Mouse (Mus musculus): ENCODE data around the gene Oser1. TPM values are rescaled to one million over a fixed set of nuclear protein-coding genes. Genes with fewer than 3 reads are reported as not detected.
A peak's percentile ranks its signal among the peaks of the same experiment; 100 is the strongest.
"Not testable (repeated sequence)": the region's sequence is repeated elsewhere in the genome, so short reads cannot be mapped to it uniquely, and the experiment has no call there.

Gene Oser1
- polyA plus RNA-seq, 1 experiment from 2014 or later = 79.1 TPM

- H3K36me3 ChIP-seq = peaks cover 13% of the 10 kb centered on the region; the same call in 1 of the 2 replicates
- 0 out of 2 replicates have a peak overlapping the region, but pooled peaks have one; percentile 91 for H3K9ac ChIP-seq (replicated peaks)
Measured at GRCm38 (mm10) chr2:163417830-163418229, 6.7 kb downstream of the Oser1 start.

GRCm38 (mm10) chr2:163417026-163417425, 7.5 kb downstream of the Oser1 start:
- no peak overlapping the region for H3K27ac ChIP-seq (replicated peaks)
- no peaks in the 10 kb centered on the region for H3K27me3 ChIP-seq
- WGBS = 96% methylated on average over 6 of the region's 6 CpGs
- peaks cover 32% of the 10 kb centered on the region for H3K4me1 ChIP-seq
- H3K36me3 ChIP-seq = peaks cover 18% of the 10 kb centered on the region; the same call in 1 of the 2 replicates
- H3K4me2 ChIP-seq (replicated peaks) = no peak overlapping the region
- ATAC-seq (replicated peaks) = no peak
- no peak overlapping the region for H3K4me3 ChIP-seq
- no peaks in the 10 kb centered on the region for H3K9me3 ChIP-seq
- no peak overlapping the region for H3K9ac ChIP-seq (replicated peaks)

More at GRCm38 (mm10) chr2:163417830-163418229, 6.7 kb downstream of the Oser1 start:
- Histone ChIP-seq H3K27me3 (no peaks in the 10 kb centered on the region), H3K4me1 (peaks cover 32% of the 10 kb centered on the region), H3K27ac (replicated peaks) (no peak overlapping the region), H3K4me2 (replicated peaks) (peak overlapping the region; percentile 91; the same call in 1 of the 2 replicates), H3K9me3 (no peaks in the 10 kb centered on the region), H3K4me3 (peak overlapping the region; percentile 96; the same call in 1 of the 2 replicates)
- no peak for ATAC-seq (replicated peaks)

GRCm38 (mm10) chr2:163412846-163413590, 11.5 kb downstream of the Oser1 start:
- Histone ChIP-seq H3K4me3 (no peak overlapping the region), H3K27ac (replicated peaks) (no peak overlapping the region), H3K9ac (replicated peaks) (no peak overlapping the region), H3K4me1 (peaks cover 7% of the 10 kb centered on the region), H3K9me3 (no peaks in the 10 kb centered on the region), H3K27me3 (no peaks in the 10 kb centered on the region), H3K4me2 (replicated peaks) (no peak overlapping the region), H3K36me3 (peaks cover 51% of the 10 kb centered on the region)
- ATAC-seq (replicated peaks) = no peak
- WGBS = 93% methylated on average over 9 of the region's 9 CpGs

DNA sequence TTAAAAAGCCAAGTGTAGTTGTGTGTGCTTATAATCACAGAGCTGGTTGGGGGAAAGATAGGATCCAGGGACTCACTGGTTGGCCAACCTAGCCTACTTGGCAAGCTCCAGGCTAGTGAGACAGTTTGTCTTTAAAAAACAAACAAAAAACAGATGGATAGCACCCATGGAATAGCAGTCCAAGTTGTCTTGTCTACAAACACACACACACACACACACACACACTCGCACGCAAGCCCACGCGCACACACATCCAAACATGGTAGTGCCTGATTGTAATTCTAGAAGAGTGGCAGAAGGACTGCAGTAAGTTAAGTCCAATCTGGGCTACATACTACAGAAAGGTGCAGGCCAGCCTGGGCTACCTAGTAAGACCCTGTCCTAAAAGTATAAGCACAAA, 12.1 kb downstream of the Oser1 start:
- Histone ChIP-seq H3K27ac (replicated peaks) (no peak overlapping the region), H3K4me2 (replicated peaks) (no peak overlapping the region), H3K4me1 (peaks cover under 1% of the 10 kb centered on the region), H3K9me3 (no peaks in the 10 kb centered on the region), H3K27me3 (no peaks in the 10 kb centered on the region), H3K9ac (replicated peaks) (no peak overlapping the region), H3K36me3 (peaks cover 54% of the 10 kb centered on the region), H3K4me3 (no peak overlapping the region)
- WGBS = 84% methylated on average over 4 of the region's 4 CpGs
- ATAC-seq (replicated peaks) = no peak

DNA sequence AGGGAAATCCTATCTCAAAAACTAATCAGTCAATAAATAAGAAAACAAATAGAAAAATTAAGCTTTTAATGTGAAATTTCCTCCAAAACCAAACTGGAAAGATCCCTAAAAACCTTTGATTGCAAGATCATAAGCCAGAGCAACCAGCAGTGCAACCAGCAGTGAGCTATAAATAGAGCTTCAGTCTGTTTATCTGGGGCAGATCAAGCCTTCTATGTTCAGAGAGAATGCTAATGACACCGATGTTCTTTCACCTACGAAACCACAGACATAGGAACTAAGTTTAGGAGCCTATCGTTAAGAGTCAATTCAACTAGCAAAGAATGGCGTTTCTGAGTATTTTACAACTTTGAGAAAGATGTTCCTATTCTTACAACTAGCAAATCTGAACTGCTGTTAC, 12.7 kb downstream of the Oser1 start:
- Histone ChIP-seq H3K27ac (replicated peaks) (no peak overlapping the region), H3K4me3 (no peak overlapping the region), H3K9me3 (no peaks in the 10 kb centered on the region), H3K4me2 (replicated peaks) (no peak overlapping the region), H3K4me1 (no peaks in the 10 kb centered on the region), H3K27me3 (no peaks in the 10 kb centered on the region), H3K9ac (replicated peaks) (no peak overlapping the region), H3K36me3 (peaks cover 59% of the 10 kb centered on the region)
- no peak for ATAC-seq (replicated peaks)
- 89% methylated on average over 4 of the region's 4 CpGs for WGBS

- H3K4me1 ChIP-seq; H3K9me3 ChIP-seq; H3K4me3 ChIP-seq; H3K27ac ChIP-seq (replicated peaks); H3K4me2 ChIP-seq (replicated peaks); H3K9ac ChIP-seq (replicated peaks); ATAC-seq (replicated peaks); H3K27me3 ChIP-seq: not testable (repeated sequence)
- H3K36me3 ChIP-seq = peaks cover 60% of the 10 kb centered on the region
- WGBS = 97% methylated on average over 3 of the region's 3 CpGs
Measured at GRCm38 (mm10) chr2:163411344-163411743, 13.2 kb downstream of the Oser1 start.

DNA sequence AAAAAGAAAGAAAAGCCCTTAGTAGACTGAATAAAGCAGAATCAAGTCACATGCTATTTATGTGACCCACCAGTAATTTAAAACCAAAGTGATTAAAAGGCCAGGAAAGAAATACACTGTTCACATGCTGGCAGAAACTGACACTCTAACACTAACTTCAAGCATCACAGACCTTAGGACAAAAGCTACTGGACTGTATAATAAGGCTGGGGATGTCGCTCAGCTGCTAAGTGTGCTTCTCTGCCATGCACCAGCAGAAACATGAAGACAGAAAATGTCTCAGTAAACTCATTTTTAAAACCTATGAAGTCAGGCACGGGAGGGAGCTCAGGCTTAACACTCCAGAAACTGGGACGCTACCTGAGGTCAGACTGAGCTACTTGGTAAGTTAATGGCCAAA, 14.3 kb downstream of the Oser1 start:
- 93% methylated on average over 3 of the region's 3 CpGs for WGBS
- no peak for ATAC-seq (replicated peaks)

GRCm38 (mm10) chr2:163404037-163404815, 20.3 kb downstream of the Oser1 start:
- Histone ChIP-seq H3K27ac (replicated peaks) (no peak overlapping the region), H3K27me3 (no peaks in the 10 kb centered on the region), H3K9ac (replicated peaks) (no peak overlapping the region), H3K4me1 (no peaks in the 10 kb centered on the region), H3K36me3 (peaks cover 29% of the 10 kb centered on the region), H3K4me3 (no peak overlapping the region), H3K4me2 (replicated peaks) (no peak overlapping the region), H3K9me3 (no peaks in the 10 kb centered on the region)
- no peak for ATAC-seq (replicated peaks)
- 87% methylated on average over 8 of the region's 8 CpGs for WGBS

More for the DNA sequence above, 14.3 kb downstream of the Oser1 start:
- no peak overlapping the region for H3K4me3 ChIP-seq
- no peak overlapping the region for H3K9ac ChIP-seq (replicated peaks)
- no peak overlapping the region for H3K4me2 ChIP-seq (replicated peaks)
- no peaks in the 10 kb centered on the region for H3K4me1 ChIP-seq
- no peaks in the 10 kb centered on the region for H3K27me3 ChIP-seq
- no peak overlapping the region for H3K27ac ChIP-seq (replicated peaks)
- H3K36me3 ChIP-seq = peaks cover 65% of the 10 kb centered on the region
- H3K9me3 ChIP-seq = no peaks in the 10 kb centered on the region

DNA sequence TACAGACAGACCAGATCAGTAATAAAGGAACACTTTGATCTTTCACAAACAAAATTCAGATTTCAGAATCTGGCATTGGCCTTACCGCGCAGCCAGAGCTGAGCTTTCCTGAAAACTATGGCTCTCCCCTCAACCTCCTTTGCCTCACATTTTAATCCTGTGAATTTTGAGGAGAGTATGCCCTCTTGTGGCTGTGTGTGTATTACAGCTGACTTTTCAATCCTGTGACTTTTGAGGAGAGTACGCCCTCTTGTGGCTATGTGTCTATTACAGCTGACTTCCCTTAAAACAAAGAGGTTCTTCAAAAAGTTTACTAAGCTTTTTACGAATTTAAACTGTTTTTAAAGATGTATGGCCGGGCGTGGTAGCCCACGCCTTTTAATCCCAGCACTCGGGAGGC, 23.3 kb downstream of the Oser1 start:
- H3K9ac ChIP-seq (replicated peaks) = no peak overlapping the region
- 13% methylated on average over 8 of the region's 8 CpGs for WGBS
- no peaks in the 10 kb centered on the region for H3K27me3 ChIP-seq
- no peak overlapping the region for H3K27ac ChIP-seq (replicated peaks)
- no peaks in the 10 kb centered on the region for H3K4me1 ChIP-seq
- H3K4me3 ChIP-seq = no peak overlapping the region
- no peaks in the 10 kb centered on the region for H3K9me3 ChIP-seq
- ATAC-seq (replicated peaks) = no peak
- H3K36me3 ChIP-seq = peaks cover 10% of the 10 kb centered on the region
- H3K4me2 ChIP-seq (replicated peaks) = no peak overlapping the region

DNA sequence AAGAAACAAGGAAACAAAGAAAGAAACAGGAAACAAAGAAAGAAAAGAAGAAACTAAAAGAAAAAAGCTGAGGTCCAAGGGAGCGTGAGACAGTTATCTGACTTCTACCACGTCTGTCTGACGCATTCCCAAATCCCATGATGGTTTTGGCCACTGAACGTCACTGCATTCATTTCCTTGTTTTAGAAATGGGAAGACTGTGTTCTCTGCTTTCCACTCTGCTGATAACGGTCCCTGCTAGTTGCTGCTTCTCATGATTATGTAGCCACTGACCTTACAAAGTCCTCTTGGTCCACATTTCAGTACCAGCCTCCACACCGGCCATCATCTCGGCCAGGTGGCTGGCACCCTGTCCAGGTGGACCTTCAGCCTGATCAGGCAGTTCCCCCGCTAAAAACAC, 25.3 kb downstream of the Oser1 start:
- no peaks in the 10 kb centered on the region for H3K4me1 ChIP-seq
- H3K27ac ChIP-seq (replicated peaks) = no peak overlapping the region
- H3K27me3 ChIP-seq = no peaks in the 10 kb centered on the region
- no peak overlapping the region for H3K4me3 ChIP-seq
- no peaks in the 10 kb centered on the region for H3K9me3 ChIP-seq
- no peaks in the 10 kb centered on the region for H3K36me3 ChIP-seq
- no peak overlapping the region for H3K9ac ChIP-seq (replicated peaks)
- 78% methylated on average over 8 of the region's 8 CpGs for WGBS
- H3K4me2 ChIP-seq (replicated peaks) = no peak overlapping the region
- no peak for ATAC-seq (replicated peaks)

- no peak for ATAC-seq (replicated peaks)
- 87% methylated on average over 4 of the region's 4 CpGs for WGBS
- H3K4me3 ChIP-seq = no peak overlapping the region
Measured at GRCm38 (mm10) chr2:163398770-163399169, 25.7 kb downstream of the Oser1 start.

GRCm38 (mm10) chr2:163397905-163398304, 26.6 kb downstream of the Oser1 start, which contains the start of gene Jph2:
Gene Jph2, minus strand, starts transcription at chr2:163397993.
- H3K4me1 ChIP-seq = no peaks in the 10 kb centered on the region
- WGBS = 9% methylated on average over 10 of the region's 10 CpGs
- H3K9ac ChIP-seq (replicated peaks) = no peak within 1 kb of the TSS
- no peak within 1 kb of the TSS for H3K27ac ChIP-seq (replicated peaks)
- no peaks in the 10 kb centered on the region for H3K9me3 ChIP-seq
- no peak within 1 kb of the TSS for H3K4me2 ChIP-seq (replicated peaks)
- ATAC-seq (replicated peaks) = no peak
- H3K27me3 ChIP-seq = no peaks in the 10 kb centered on the region
- H3K36me3 ChIP-seq = no peaks in the 10 kb centered on the region
- no peak within 1 kb of the TSS for H3K4me3 ChIP-seq

More at GRCm38 (mm10) chr2:163398770-163399169, 25.7 kb downstream of the Oser1 start:
- Histone ChIP-seq H3K36me3 (no peaks in the 10 kb centered on the region), H3K4me1 (no peaks in the 10 kb centered on the region), H3K9ac (replicated peaks) (no peak overlapping the region), H3K27me3 (no peaks in the 10 kb centered on the region), H3K9me3 (no peaks in the 10 kb centered on the region), H3K27ac (replicated peaks) (no peak overlapping the region), H3K4me2 (replicated peaks) (no peak overlapping the region)

Measured in forebrain, embryonic 15.5 days (tissue).